Mouse (Mus musculus) stomach, postnatal 0 days (tissue): ENCODE measurements around the gene Tcp10b. TPM values are rescaled to one million over a fixed set of nuclear protein-coding genes. Genes with fewer than 3 reads are reported as not detected.
"Not testable (repeated sequence)": the region's sequence is repeated elsewhere in the genome, so short reads cannot be mapped to it uniquely, and the experiment has no call there.

Experiments used
- ATAC-seq: fragments of 200-750 bp; cut with Nextera tagmentation; 2 replicates; pipeline ENCODE4 v1.8.0; 2017; ENCODE audit not compliant: low FRiP score, low TSS enrichment
- DNase-seq: peaks from one replicate; pipeline ENCODE4 v3.0.0-alpha.2; 2016; ENCODE audit warnings: low spot score
- H3K27ac ChIP-seq: fragments of 300-500 bp; sonication (generic); replicated peaks from 2 replicates; pipeline ENCODE4 v1.5.1; 2014; ENCODE audit warnings: mild to moderate bottlenecking, control low read depth
- H3K27me3 ChIP-seq: fragments of 300-500 bp; sonication (generic); 2 replicates; pipeline ENCODE4 v1.6.1; 2014; ENCODE audit warnings: low read length; ENCODE audit not compliant: control insufficient read depth, insufficient read depth
- H3K36me3 ChIP-seq: fragments of 300-500 bp; sonication (generic); 2 replicates; pipeline ENCODE4 v1.6.1; 2014; ENCODE audit warnings: low read length, mixed read lengths; ENCODE audit not compliant: control insufficient read depth, insufficient read depth
- H3K4me1 ChIP-seq: fragments of 300-500 bp; sonication (generic); replicated peaks from 2 replicates; pipeline ENCODE4 v1.6.1; 2014; ENCODE audit warnings: antibody characterized with exemption; ENCODE audit not compliant: control insufficient read depth, insufficient read depth
- H3K4me2 ChIP-seq: fragments of 300-500 bp; sonication (generic); replicated peaks from 2 replicates; pipeline ENCODE4 v1.6.1; 2014; ENCODE audit warnings: low read depth, mild to moderate bottlenecking, control low read depth, moderate library complexity
- H3K4me3 ChIP-seq: fragments of 300-500 bp; sonication (generic); 2 replicates; pipeline ENCODE4 v1.5.1; 2014; ENCODE audit warnings: low read depth, low read length, control low read depth
- H3K9ac ChIP-seq: fragments of 300-500 bp; sonication (generic); 2 replicates; pipeline ENCODE4 v1.6.1; 2014; ENCODE audit warnings: mild to moderate bottlenecking, low read length, control low read depth, mixed read lengths
- H3K9me3 ChIP-seq: fragments of 300-500 bp; sonication (generic); 2 replicates; pipeline ENCODE4 v1.6.1; 2016; ENCODE audit warnings: low read length; ENCODE audit not compliant: control insufficient read depth
- CTCF ChIP-seq: IDR thresholded peaks from 2 replicates; pipeline ENCODE4 v1.5.1; 2016; ENCODE audit warnings: antibody characterized with exemption, low read depth, mild to moderate bottlenecking, moderate library complexity
- WGBS: fragments of 180-500 bp; shearing (Covaris S2); extraction: QIAGEN DNeasy Blood & Tissue Kit; methylation state at CpG from one replicate; pipeline ENCODE4 v1.1.7; 2014; 5-methylcytosine and 5-hydroxymethylcytosine counted together
- polyA plus RNA-seq: library from polyadenylated mRNA; unstranded; fragments of >200 nt; fragmentation: Nextera tagmentation; extraction: Ambion mirVana; gene quantifications from 2 replicates; pipeline ENCODE4 v1.2.1, GENCODE M21; 2015

Gene Tcp10b
- 0.17 and 0.19 TPM in 2 replicates for polyA plus RNA-seq

- not testable (repeated sequence) for H3K4me2 ChIP-seq, H3K36me3 ChIP-seq, H3K27ac ChIP-seq, DNase-seq, H3K9ac ChIP-seq, ATAC-seq, H3K4me3 ChIP-seq, H3K27me3 ChIP-seq, H3K4me1 ChIP-seq, H3K9me3 ChIP-seq
- 87% methylated on average over 4 of the region's 4 CpGs for WGBS
Measured at GRCm38 (mm10) chr17:13060804-13061203, at the start of gene Tcp10b. Tcp10b (plus strand) TSS chr17:13061104.

GRCm38 (mm10) chr17:13013316-13013715 is 47.6 kb upstream of the Tcp10b start:
- no peaks in the 10 kb centered on the region for H3K4me1 ChIP-seq
- H3K27me3 ChIP-seq: no peaks in the 10 kb centered on the region
- ATAC-seq (no peak), DNase-seq (no peak)
- H3K36me3 ChIP-seq: peaks cover 4% of the 10 kb centered on the region; the same call in 1 of the 2 replicates
- H3K27ac ChIP-seq: no peak overlapping the region
- WGBS: 83% methylated on average over 3 of the region's 3 CpGs
- no peak overlapping the region for H3K4me2 ChIP-seq
- no peak overlapping the region for H3K9ac ChIP-seq
- no peak for TF ChIP-seq CTCF
- no peak overlapping the region for H3K4me3 ChIP-seq
- H3K9me3 ChIP-seq: no peaks in the 10 kb centered on the region

DNA sequence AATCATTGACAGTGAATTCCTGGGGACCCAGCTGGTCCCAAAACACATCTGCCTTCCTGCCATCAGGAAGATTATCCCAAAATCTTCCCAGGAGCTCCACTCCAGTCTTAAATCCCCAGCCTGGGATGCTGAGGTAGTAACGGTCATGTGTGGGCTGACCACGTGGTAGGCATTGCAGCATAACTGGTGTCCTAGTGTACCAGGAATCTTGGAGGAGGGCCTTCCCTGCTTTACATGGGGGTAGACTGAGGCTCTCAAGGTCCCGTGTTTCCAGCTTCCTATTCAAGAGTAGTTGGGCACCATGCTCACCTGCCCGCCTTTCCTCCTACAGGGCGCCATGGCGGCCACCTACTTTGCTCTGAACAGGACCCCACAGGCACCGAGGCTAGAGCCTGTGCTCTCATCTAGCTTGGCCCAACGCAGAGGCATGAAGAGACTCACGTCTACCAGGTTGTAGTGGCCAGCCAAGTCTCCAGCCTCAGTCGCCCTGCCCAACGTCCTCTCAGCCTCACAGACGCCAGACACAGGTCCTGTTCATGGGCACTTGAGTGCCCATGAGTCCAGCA is 24.2 kb upstream of the Tcp10b start:
- H3K9ac ChIP-seq, H3K4me2 ChIP-seq, H3K27me3 ChIP-seq, H3K36me3 ChIP-seq, H3K27ac ChIP-seq, H3K4me1 ChIP-seq, DNase-seq, H3K4me3 ChIP-seq, H3K9me3 ChIP-seq, ATAC-seq: not testable (repeated sequence)
- WGBS: 83% methylated on average over 3 of the region's 12 CpGs

GRCm38 (mm10) chr17:13043846-13044673 is 16.8 kb upstream of the Tcp10b start:
- H3K4me3 ChIP-seq, H3K9ac ChIP-seq, H3K27me3 ChIP-seq, H3K36me3 ChIP-seq, H3K4me1 ChIP-seq, H3K4me2 ChIP-seq, H3K27ac ChIP-seq, H3K9me3 ChIP-seq: not testable (repeated sequence)
- DNase-seq: peak; percentile 24
- WGBS: 9% methylated on average over 3 of the region's 4 CpGs
- ATAC-seq: peak; percentile 68
- TF ChIP-seq CTCF: peak; percentile 71

DNA sequence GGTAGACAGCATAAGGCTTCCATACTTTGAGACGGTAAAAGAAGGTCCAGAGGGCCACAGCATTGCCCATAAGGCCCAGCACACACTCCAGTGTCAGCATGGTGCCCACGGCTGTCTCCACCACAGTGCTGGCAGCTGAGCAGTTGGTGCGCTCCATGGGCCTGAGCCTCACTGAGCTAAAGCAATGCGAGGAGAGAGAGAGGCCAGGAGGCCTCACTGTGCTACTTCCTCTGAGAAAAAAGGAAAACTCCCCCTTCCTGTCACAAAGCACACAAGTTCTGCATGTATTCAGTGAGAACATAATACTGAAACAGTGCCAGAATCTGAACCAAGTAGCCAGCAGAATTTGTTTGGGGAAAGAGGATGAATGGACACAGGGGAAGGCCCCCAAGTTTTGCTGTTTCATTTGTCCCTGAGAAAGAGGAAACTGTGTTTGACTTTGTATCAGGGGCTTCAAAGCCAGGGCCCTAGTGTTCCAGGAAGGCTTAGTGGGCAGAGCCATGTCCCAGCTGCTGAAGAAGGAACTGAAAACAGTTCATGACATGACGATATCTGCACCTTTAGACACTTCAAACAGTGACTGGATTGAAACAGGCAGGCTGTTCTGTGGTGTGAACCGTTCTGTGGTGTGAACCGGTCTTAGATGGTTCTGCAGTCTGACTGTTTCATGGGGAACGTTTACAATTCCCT is 8.6 kb upstream of the Tcp10b start, which contains the start of gene Gpr31b:
Gene Gpr31b (minus strand): TSS at position 173 of the 690 bp plus-strand sequence.
- H3K36me3 ChIP-seq, H3K4me1 ChIP-seq, H3K27me3 ChIP-seq, H3K4me3 ChIP-seq, H3K9ac ChIP-seq, H3K9me3 ChIP-seq, H3K4me2 ChIP-seq, H3K27ac ChIP-seq, DNase-seq: not testable (repeated sequence)
- ATAC-seq: peak; percentile 31; the same call in 1 of the 2 replicates
- no CpG with 5 or more reads among the region's 8 CpGs for WGBS

- H3K4me1 ChIP-seq, ATAC-seq, H3K9ac ChIP-seq, H3K4me2 ChIP-seq, H3K4me3 ChIP-seq, H3K9me3 ChIP-seq, DNase-seq, H3K36me3 ChIP-seq, H3K27me3 ChIP-seq, H3K27ac ChIP-seq: not testable (repeated sequence)
- 90% methylated on average over 2 of the region's 7 CpGs for WGBS
Measured at GRCm38 (mm10) chr17:13062882-13063281, 2.0 kb downstream of the Tcp10b start.

- WGBS: 100% methylated on average over 1 of the region's 4 CpGs
- H3K4me1 ChIP-seq, H3K4me3 ChIP-seq, H3K9ac ChIP-seq, H3K36me3 ChIP-seq, DNase-seq, H3K27ac ChIP-seq, H3K27me3 ChIP-seq, H3K9me3 ChIP-seq, H3K4me2 ChIP-seq: not testable (repeated sequence)
- peak; percentile 42; the same call in 1 of the 2 replicates for ATAC-seq
Measured at GRCm38 (mm10) chr17:13067864-13068385, 7.0 kb downstream of the Tcp10b start.

- DNase-seq, H3K27me3 ChIP-seq, H3K4me1 ChIP-seq, H3K4me2 ChIP-seq, H3K9ac ChIP-seq, ATAC-seq, H3K4me3 ChIP-seq, H3K9me3 ChIP-seq, H3K36me3 ChIP-seq, H3K27ac ChIP-seq: not testable (repeated sequence)
- 68% methylated on average over 3 of the region's 5 CpGs for WGBS
Measured at GRCm38 (mm10) chr17:13069227-13069626, 8.3 kb downstream of the Tcp10b start.
